Mouse (Mus musculus) heart, adult 2 months (tissue): ENCODE measurements at regions not wholly inside any gene's neighbourhood (a gene's known extent, or its start where the extent isn't known, plus 50 kb on each side); places are given as distances from the start of the nearest gene placed in this dataset.

ENCODE experiments used
- DNase-seq, 2 experiments: peaks; one replicate each; pipeline ENCODE4 v3.0.0; 2021
- H3K27ac ChIP-seq: fragments of 200-600 bp; 2 replicates; pipeline ENCODE4 v1.8.1; 2022
- H3K27me3 ChIP-seq: fragments of 200-500 bp; 2 replicates; pipeline ENCODE4 v1.6.1; 2012; ENCODE audit warnings: mild to moderate bottlenecking, low read length, inconsistent platforms, mixed read lengths; ENCODE audit not compliant: control insufficient read depth, insufficient read depth
- H3K36me3 ChIP-seq: fragments of 200-500 bp; 2 replicates; pipeline ENCODE4 v1.6.1; 2012; ENCODE audit warnings: low read length, inconsistent platforms; ENCODE audit not compliant: control insufficient read depth, insufficient read depth
- H3K4me1 ChIP-seq: fragments of 200-500 bp; 2 replicates; pipeline ENCODE4 v1.6.1; 2011; ENCODE audit warnings: low read length; ENCODE audit not compliant: control insufficient read depth, insufficient read depth
- H3K4me3 ChIP-seq: fragments of 200-600 bp; 2 replicates; pipeline ENCODE4 v1.8.1; 2022
- H3K79me2 ChIP-seq: fragments of 200-500 bp; replicated peaks from 2 replicates; pipeline ENCODE4 v1.6.1; 2012; ENCODE audit warnings: mild to moderate bottlenecking, inconsistent platforms, low read length, moderate library complexity, mixed read lengths; ENCODE audit not compliant: control insufficient read depth, insufficient read depth
- H3K9ac ChIP-seq: fragments of 200-500 bp; 2 replicates; pipeline ENCODE4 v1.6.1; 2012; ENCODE audit warnings: low read depth, mild to moderate bottlenecking, control low read depth, inconsistent platforms, low read length, mixed read lengths
- CTCF ChIP-seq: fragments of 200-600 bp; IDR thresholded peaks from 2 replicates; pipeline ENCODE4 v1.8.1; 2022; ENCODE audit warnings: antibody characterized with exemption, mild to moderate bottlenecking, moderate library complexity
- EP300 ChIP-seq: fragments of 200-500 bp; IDR thresholded peaks from 2 replicates; pipeline ENCODE4 v1.6.1; 2011; ENCODE audit warnings: low read depth, low read length, control low read depth; ENCODE audit not compliant: insufficient read depth
- POLR2A ChIP-seq: fragments of 200-500 bp; IDR thresholded peaks from 2 replicates; pipeline ENCODE4 v1.6.1; 2011; ENCODE audit warnings: mild to moderate bottlenecking, low read depth, low read length, control low read depth; ENCODE audit not compliant: insufficient read depth
- WGBS: fragments of 180-500 bp; shearing (Covaris S2); methylation state at CpG from one replicate; pipeline ENCODE4 v1.1.7; 2018; 5-methylcytosine and 5-hydroxymethylcytosine counted together
- intact Hi-C: fragments of 180-260 bp; cut with DNase I; formaldehyde crosslinking; loops from one replicate; pipeline ENCODE4 v1.15.1; 2025

DNA sequence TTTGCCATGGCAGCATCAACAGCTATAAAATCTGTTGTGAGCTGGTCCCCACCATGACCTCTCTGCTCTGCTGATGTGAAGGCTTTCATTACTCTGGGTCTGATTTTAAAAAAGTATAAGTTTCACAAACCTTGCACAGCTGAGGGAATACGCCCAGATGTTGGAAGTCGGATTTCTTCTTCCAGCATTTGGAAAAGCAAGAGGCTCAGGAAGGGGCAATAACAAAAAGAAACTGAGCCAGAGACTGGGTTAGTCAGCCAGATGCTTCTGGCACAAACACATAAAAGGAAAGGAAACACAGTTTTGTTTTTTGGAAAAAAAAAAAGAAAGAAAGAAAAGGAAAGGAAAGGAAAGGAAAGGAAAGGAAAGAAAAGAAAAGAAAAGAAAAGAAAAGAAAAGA lies 270.0 kb upstream of the Klf6 start:
- peaks cover 10% of the 10 kb centered on the region for H3K36me3 ChIP-seq
- no peaks in the 10 kb centered on the region for H3K27me3 ChIP-seq
- no peaks in the 10 kb centered on the region for H3K79me2 ChIP-seq
- peaks cover 5% of the 10 kb centered on the region for H3K4me1 ChIP-seq
- TF ChIP-seq EP300 (no peak), POLR2A (no peak), CTCF (no peak)
- H3K27ac ChIP-seq: peak overlapping the region; percentile 67
- intact Hi-C loops: loop anchor here (5.0 kb wide), 2 partner anchors 274 to 924 kb away; no protein-coding TSS in a partner anchor
- no peak overlapping the region for H3K9ac ChIP-seq
- no peak overlapping the region for H3K4me3 ChIP-seq
- 60% methylated on average over 2 of the region's 2 CpGs for WGBS
- DNase-seq: peak in 1 of 2 experiments; percentile 24

DNA sequence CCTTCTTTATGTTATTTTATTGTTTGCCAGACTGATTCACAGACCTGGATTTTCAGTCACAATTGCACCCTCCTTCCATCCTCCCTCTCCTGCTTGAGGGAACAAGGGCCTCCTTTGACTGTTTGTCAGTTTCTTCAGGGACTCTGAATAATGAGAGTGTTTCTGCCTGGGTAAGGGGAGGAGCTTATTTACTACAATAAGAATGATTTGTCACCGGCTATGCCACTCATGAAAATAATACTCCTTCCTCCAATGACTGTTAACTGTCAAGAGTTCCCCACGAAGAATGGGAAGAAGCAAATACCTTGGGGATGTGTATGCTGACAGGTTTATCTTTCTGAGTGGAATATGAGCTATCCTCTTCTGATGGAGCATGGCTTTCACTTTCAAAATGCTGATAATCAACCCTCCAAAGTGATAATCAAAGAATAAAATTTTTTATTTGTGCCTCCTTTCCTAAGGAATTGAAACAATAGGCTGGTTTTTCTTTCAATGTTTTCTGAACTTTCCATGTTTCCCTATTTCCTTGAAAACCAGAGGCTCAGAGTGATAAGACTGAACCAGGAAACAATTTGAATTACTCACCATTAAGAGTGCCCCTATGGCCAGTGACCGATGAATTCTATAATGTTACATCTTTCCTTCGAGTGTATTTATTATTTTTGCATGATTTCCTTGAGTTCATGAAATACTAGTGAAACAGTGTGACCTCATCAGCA lies 269.3 kb upstream of the Klf6 start:
- intact Hi-C loops: loop anchor here (1.0 to 5.0 kb wide), 4 partner anchors 22 to 925 kb away; no protein-coding TSS in a partner anchor
- TF ChIP-seq POLR2A (no peak), CTCF (no peak), EP300 (no peak)
- Histone ChIP-seq H3K79me2 (no peaks in the 10 kb centered on the region), H3K27ac (peak overlapping the region; percentile 67), H3K36me3 (peaks cover 10% of the 10 kb centered on the region), H3K4me3 (no peak overlapping the region), H3K9ac (no peak overlapping the region), H3K4me1 (peaks cover 5% of the 10 kb centered on the region), H3K27me3 (no peaks in the 10 kb centered on the region)
- WGBS: 20% methylated on average over 4 of the region's 4 CpGs
- no peak for DNase-seq

DNA sequence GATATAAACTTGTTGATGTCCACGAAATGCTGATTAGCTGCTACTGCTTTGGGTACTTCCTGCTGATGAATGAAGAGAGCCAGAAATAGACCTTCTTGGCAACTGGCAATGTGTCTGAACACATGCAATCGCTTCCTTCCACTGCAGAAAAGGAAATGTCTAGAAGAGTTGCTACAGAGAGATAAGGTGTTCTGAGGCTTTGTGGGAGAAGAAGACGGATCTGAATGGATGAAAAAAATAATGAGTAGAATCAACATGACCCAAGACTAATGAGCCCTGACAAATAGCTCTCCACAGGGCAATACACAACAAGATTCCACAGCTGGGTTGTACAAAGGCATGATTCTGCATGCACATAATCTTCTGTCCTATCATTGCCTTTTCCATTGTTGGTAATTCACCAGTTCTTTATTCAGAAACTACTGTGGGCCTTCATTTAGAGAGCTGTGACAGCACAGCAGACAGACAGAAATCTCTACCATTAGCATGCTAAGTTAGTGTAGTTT lies 268.7 kb upstream of the Klf6 start:
- peak; percentile 81 for TF ChIP-seq POLR2A
- TF ChIP-seq EP300: peak; percentile 67; the same call in 1 of the 2 replicates
- no peak for TF ChIP-seq CTCF
- H3K36me3 ChIP-seq: peaks cover 10% of the 10 kb centered on the region
- 0% methylated on average over 3 of the region's 3 CpGs for WGBS
- H3K79me2 ChIP-seq: no peaks in the 10 kb centered on the region
- H3K27ac ChIP-seq: peak overlapping the region; percentile 67
- no peak overlapping the region for H3K4me3 ChIP-seq
- H3K9ac ChIP-seq: no peak overlapping the region
- intact Hi-C loops: loop anchor here (1.0 to 5.0 kb wide), 4 partner anchors 22 to 925 kb away; no protein-coding TSS in a partner anchor
- no peaks in the 10 kb centered on the region for H3K27me3 ChIP-seq
- peaks cover 5% of the 10 kb centered on the region for H3K4me1 ChIP-seq
- peak in 1 of 2 experiments; percentile 62 for DNase-seq

GRCm38 (mm10) chr13:5601648-5602047 lies 259.6 kb upstream of the Klf6 start:
- no peaks in the 10 kb centered on the region for H3K27me3 ChIP-seq
- no peak for DNase-seq
- H3K36me3 ChIP-seq: peaks cover 25% of the 10 kb centered on the region
- H3K27ac ChIP-seq: no peak overlapping the region
- no peak overlapping the region for H3K4me3 ChIP-seq
- H3K9ac ChIP-seq: no peak overlapping the region
- H3K79me2 ChIP-seq: no peaks in the 10 kb centered on the region
- intact Hi-C loops: loop anchor here (10.0 kb wide), 1 partner anchor 257 kb away; no protein-coding TSS in a partner anchor
- peaks cover 10% of the 10 kb centered on the region for H3K4me1 ChIP-seq
- TF ChIP-seq EP300 (no peak), POLR2A (no peak), CTCF (no peak)
- WGBS: 86% methylated on average over 1 of the region's 1 CpGs

GRCm38 (mm10) chr13:5603905-5604596 lies 257.2 kb upstream of the Klf6 start:
- H3K27ac ChIP-seq: peak overlapping the region; percentile 95
- peaks cover 10% of the 10 kb centered on the region for H3K4me1 ChIP-seq
- intact Hi-C loops: loop anchor here (2.0 to 10.0 kb wide), 2 partner anchors 257 to 259 kb away; partner anchors contain the start of gene Klf6
- peak in 1 of 2 experiments; percentile 36 for DNase-seq
- H3K36me3 ChIP-seq: peaks cover 25% of the 10 kb centered on the region
- H3K27me3 ChIP-seq: no peaks in the 10 kb centered on the region
- peak overlapping the region; percentile 48; the same call in 1 of the 2 replicates for H3K9ac ChIP-seq
- no peak overlapping the region for H3K4me3 ChIP-seq
- TF ChIP-seq EP300 (peak; percentile 55; the same call in 1 of the 2 replicates), POLR2A (peak; percentile 73; the same call in 1 of the 2 replicates), CTCF (no peak)
- H3K79me2 ChIP-seq: no peaks in the 10 kb centered on the region
- 13% methylated on average over 5 of the region's 5 CpGs for WGBS

- no peak for TF ChIP-seq POLR2A
- no peak for TF ChIP-seq EP300
- TF ChIP-seq CTCF: no peak
- Histone ChIP-seq H3K9ac (no peak overlapping the region), H3K36me3 (peaks cover 25% of the 10 kb centered on the region), H3K4me3 (no peak overlapping the region), H3K79me2 (no peaks in the 10 kb centered on the region), H3K4me1 (peaks cover 10% of the 10 kb centered on the region), H3K27me3 (no peaks in the 10 kb centered on the region), H3K27ac (peak overlapping the region; percentile 95)
- no peak for DNase-seq
- intact Hi-C loops: loop anchor here (2.0 to 10.0 kb wide), 2 partner anchors 255 to 261 kb away; partner anchors contain the start of gene Klf6
Measured at GRCm38 (mm10) chr13:5605418-5605817, 255.9 kb upstream of the Klf6 start.
